Mouse (Mus musculus): Measurements from ENCODE around the gene Ttc23.

GRCm38 (mm10) chr7:67724536-67724935 lies 77.3 kb downstream of the Ttc23 start:
- TF ChIP-seq CTCF (IDR thresholded peaks at IDR 0.05; ENCODE audit: low read depth, low read length), result no peak
- no peak for TF ChIP-seq EP300 (IDR thresholded peaks at IDR 0.05; ENCODE audit: insufficient read depth, low read depth, low read length)
